Mouse (Mus musculus) layer of hippocampus, adult 8-10 months (tissue): ENCODE measurements at regions not wholly inside any gene's neighbourhood (a gene's known extent, or its start where the extent isn't known, plus 50 kb on each side); places are given as distances from the start of the nearest gene placed in this dataset.

Experiments
- DNase-seq, 2 experiments: peaks; one replicate each; pipeline ENCODE4 v3.0.0; 2022; ENCODE audit warnings: low spot score in 2 of 2

DNA sequence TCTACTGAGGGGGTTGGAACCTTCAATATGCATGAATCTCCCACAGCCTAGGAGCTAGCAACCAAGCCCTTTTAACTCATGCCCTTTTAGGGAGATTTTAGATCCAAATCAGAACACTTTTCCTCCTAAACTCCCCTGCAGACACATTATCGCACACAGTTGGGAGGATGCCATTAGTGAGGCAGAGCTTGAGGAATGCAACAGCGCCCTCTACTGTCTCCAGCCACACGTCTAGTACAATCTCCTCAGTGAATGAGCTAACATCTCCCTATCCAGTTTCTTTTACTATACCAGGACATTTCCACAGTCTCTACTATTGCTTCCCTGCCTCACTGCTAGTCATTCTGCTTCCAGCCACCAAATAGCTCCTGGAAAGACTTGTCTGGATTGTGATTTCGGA is 59.3 kb downstream of the 1700080O16Rik start:
- peak; percentile 19 to 70 for DNase-seq

DNA sequence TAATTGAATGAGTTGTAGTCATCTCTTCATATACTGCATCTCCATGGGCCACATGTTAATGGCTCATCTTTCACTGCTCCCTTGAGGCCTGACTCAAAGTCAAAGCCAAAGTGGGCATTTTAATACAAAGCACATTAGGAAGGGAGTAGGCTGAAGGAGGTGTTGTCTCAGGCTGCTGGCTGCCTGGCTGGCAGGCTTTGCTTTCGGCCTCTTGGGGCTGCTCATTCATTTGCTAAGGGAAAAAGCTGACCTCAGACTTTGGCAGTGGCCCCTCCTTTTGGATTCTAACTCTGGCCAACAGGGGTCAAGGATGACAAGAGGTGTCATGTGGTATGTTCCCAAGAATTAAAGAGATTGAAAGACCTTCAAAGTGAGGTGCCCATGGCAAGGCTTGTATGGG is 61.0 kb downstream of the 1700080O16Rik start:
- DNase-seq, result no peak

DNA sequence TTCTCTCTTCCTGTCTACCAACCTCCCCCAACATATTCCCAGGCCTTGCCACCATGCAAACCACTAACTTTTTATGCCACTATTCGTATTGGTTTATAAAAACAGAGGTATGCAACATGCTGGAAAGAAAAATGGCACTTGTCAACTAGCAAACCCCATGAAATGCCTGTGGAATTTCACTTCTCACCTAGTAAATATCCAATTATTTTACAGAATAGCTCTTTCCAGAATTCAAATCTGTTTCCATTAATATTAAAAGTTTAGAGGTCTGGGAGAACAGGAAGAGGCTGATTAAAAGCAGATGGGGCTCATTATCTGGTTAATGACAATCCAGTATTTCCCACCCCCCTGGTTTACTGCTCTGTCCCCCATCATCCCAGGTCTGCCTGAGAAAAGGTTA is 62.0 kb downstream of the 1700080O16Rik start:
- DNase-seq, result no peak

DNA sequence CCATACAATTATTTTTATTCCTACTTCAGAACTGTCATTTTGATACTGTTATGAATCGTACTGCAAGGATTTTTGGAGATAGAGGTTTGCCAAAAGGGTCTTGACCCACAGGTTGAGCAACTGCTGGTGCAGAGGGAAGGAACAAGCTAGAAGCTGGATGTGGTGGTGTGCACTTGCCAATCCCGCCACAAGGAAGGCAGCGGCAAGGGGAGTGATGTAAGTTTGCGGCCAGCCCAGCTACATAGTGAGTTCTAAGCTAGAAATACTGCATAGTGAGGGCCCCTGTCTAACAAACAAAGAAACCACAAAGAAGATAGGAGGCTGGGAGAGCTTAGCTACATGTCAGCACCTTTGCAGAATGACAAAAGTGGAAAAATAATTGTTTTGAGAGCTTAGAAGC is 74.1 kb downstream of the 1700080O16Rik start:
- no peak for DNase-seq

DNA sequence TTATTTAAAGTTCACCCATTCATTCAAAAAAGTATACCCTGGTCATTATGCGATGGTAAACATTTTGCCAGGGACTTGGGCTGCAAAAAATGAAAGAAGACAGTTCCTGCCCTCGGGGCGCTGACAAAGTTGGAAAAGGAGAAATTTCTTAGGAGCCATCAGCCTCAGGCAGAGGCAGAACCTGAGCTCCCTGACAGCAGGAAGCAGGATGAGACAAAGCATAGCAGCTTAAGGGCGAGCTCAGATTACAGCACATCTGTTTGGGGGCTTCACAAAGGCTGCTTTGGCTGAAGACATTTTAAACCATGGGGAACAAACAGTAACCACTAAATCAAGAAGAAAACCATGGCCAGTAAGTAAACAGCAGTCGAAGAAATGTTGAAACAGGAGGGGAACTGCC is 75.5 kb downstream of the 1700080O16Rik start:
- DNase-seq, result no peak

DNA sequence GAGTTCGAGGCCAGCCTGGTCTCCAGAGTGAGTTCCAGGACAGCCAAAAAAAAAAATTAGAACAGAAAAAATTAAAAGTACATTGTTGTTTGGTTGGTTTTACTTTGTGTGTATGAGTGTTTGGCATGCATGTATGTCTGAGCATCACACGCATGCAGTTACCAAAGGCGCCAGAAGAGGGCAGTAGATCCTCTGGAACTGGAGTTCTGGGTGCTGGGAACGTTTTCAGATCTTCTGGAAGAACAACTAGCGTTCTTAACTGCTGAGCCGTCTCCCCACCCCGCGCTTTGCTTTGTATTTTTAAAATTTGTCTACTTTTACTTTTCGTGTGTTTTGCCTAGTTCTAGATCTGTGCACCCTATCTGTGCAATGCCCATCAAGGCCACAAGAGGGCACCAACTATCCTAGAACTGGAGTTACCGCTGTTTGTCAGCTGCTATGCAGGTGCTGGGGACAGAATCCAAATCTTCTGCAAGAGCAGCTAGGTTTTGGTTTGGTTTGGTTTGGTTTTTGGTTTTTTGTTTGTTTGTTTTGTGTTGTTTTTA is 76.9 kb downstream of the 1700080O16Rik start:
- no peak for DNase-seq

DNA sequence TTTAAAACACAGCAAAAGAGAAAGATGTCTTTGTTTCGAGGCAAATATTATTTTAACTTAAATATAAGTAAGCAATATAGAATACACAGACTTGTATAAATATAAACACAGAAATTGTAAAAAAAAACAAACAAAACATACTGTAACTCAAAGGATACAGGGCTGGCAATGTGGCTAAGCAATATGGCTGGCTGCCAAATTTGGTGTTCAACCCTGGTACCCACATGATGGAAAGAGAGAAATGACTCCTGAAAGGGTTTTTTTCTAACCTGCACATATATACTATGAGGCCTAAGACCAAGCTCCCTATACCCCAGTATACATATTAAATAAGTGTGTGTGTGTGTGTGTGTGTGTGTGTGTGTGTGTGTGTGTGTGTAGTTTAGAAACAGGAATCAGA is 79.9 kb downstream of the 1700080O16Rik start:
- DNase-seq, result no peak

DNA sequence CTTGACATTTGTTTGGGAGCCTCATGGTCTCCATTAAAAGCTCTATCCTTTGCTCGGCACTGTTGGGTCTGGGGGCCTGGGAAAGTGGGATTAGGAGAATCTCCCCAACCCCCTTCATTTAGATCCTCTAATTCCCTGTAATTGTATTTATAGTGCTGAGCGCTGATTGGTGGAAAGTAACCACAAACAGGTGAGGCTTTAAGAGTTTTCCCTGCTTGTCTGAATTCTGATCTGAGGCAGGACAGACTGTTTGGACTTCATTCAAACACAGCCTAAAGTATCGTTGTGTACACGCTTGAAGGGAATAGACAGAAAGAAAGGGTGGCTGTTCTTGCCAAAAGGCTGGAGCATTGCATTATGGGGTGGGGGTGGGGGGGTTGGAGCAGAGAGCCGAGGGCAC is 85.1 kb upstream of the Usp26 start:
- DNase-seq, result no peak
